Mouse (Mus musculus): ENCODE measurements around the gene Lman1l. TPM values are rescaled to one million over a fixed set of nuclear protein-coding genes. Genes with fewer than 3 reads are reported as not detected.

Gene Lman1l
- polyA plus RNA-seq, 1 experiment from 2014 or later: not detected

- Histone ChIP-seq H3K27me3 (ENCODE audit: control insufficient read depth, insufficient read depth, low read length) (no peaks in the 10 kb centered on the region), H3K4me2 (replicated peaks) (no peak overlapping the region), H3K27ac (no peak overlapping the region), H3K9ac (no peak overlapping the region), H3K4me3 (replicated peaks; ENCODE audit: low read length) (no peak overlapping the region), H3K9me3 (ENCODE audit: control insufficient read depth, low read length) (no peaks in the 10 kb centered on the region), H3K4me1 (replicated peaks; ENCODE audit: control insufficient read depth, insufficient read depth, low read length) (no peaks in the 10 kb centered on the region), H3K36me3 (replicated peaks; ENCODE audit: control insufficient read depth, insufficient read depth) (peaks cover 80% of the 10 kb centered on the region)
- DNase-seq (ENCODE audit: low spot score) (no peak), ATAC-seq (ENCODE audit: low FRiP score) (no peak)
- WGBS: 95% methylated on average over 12 of the region's 12 CpGs
Measured at GRCm38 (mm10) chr9:57628717-57629116, 8.1 kb upstream of the Lman1l start.

GRCm38 (mm10) chr9:57627892-57628291 lies 7.3 kb upstream of the Lman1l start:
- H3K27me3 ChIP-seq (ENCODE audit: control insufficient read depth, insufficient read depth, low read length): no peaks in the 10 kb centered on the region
- H3K4me1 ChIP-seq (replicated peaks; ENCODE audit: control insufficient read depth, insufficient read depth, low read length): no peaks in the 10 kb centered on the region
- H3K36me3 ChIP-seq (replicated peaks; ENCODE audit: control insufficient read depth, insufficient read depth): peaks cover 77% of the 10 kb centered on the region
- H3K27ac ChIP-seq: no peak overlapping the region
- no peak for ATAC-seq (ENCODE audit: low FRiP score)
- DNase-seq (ENCODE audit: low spot score): no peak
- no peak overlapping the region for H3K4me3 ChIP-seq (replicated peaks; ENCODE audit: low read length)
- 95% methylated on average over 11 of the region's 11 CpGs for WGBS
- H3K4me2 ChIP-seq (replicated peaks): no peak overlapping the region
- H3K9ac ChIP-seq: no peak overlapping the region
- no peaks in the 10 kb centered on the region for H3K9me3 ChIP-seq (ENCODE audit: control insufficient read depth, low read length)

- H3K9ac ChIP-seq: no peak overlapping the region
- WGBS: 91% methylated on average over 17 of the region's 17 CpGs
- no peaks in the 10 kb centered on the region for H3K27me3 ChIP-seq (ENCODE audit: control insufficient read depth, insufficient read depth, low read length)
- H3K4me1 ChIP-seq (replicated peaks; ENCODE audit: control insufficient read depth, insufficient read depth, low read length): no peaks in the 10 kb centered on the region
- ATAC-seq (ENCODE audit: low FRiP score) (no peak), DNase-seq (ENCODE audit: low spot score) (no peak)
- no peak overlapping the region for H3K27ac ChIP-seq
- H3K9me3 ChIP-seq (ENCODE audit: control insufficient read depth, low read length): no peaks in the 10 kb centered on the region
- no peak overlapping the region for H3K4me3 ChIP-seq (replicated peaks; ENCODE audit: low read length)
- H3K36me3 ChIP-seq (replicated peaks; ENCODE audit: control insufficient read depth, insufficient read depth): peaks cover 77% of the 10 kb centered on the region
- no peak overlapping the region for H3K4me2 ChIP-seq (replicated peaks)
Measured at GRCm38 (mm10) chr9:57627191-57627590, 6.6 kb upstream of the Lman1l start.

- Histone ChIP-seq H3K27me3 (ENCODE audit: control insufficient read depth, insufficient read depth, low read length) (no peaks in the 10 kb centered on the region), H3K36me3 (replicated peaks; ENCODE audit: control insufficient read depth, insufficient read depth) (peaks cover 71% of the 10 kb centered on the region), H3K4me2 (replicated peaks) (no peak overlapping the region), H3K9me3 (ENCODE audit: control insufficient read depth, low read length) (no peaks in the 10 kb centered on the region), H3K27ac (no peak overlapping the region), H3K4me1 (replicated peaks; ENCODE audit: control insufficient read depth, insufficient read depth, low read length) (no peaks in the 10 kb centered on the region), H3K4me3 (replicated peaks; ENCODE audit: low read length) (no peak overlapping the region), H3K9ac (no peak overlapping the region)
- DNase-seq (ENCODE audit: low spot score): no peak
- WGBS: 58% methylated on average over 15 of the region's 15 CpGs
- no peak for ATAC-seq (ENCODE audit: low FRiP score)
Measured at GRCm38 (mm10) chr9:57625674-57626500, 5.3 kb upstream of the Lman1l start.

GRCm38 (mm10) chr9:57624295-57624694 lies 3.7 kb upstream of the Lman1l start:
- 91% methylated on average over 7 of the region's 7 CpGs for WGBS
- Histone ChIP-seq H3K27me3 (ENCODE audit: control insufficient read depth, insufficient read depth, low read length) (no peaks in the 10 kb centered on the region), H3K9ac (no peak overlapping the region), H3K4me3 (replicated peaks; ENCODE audit: low read length) (no peak overlapping the region), H3K4me2 (replicated peaks) (no peak overlapping the region), H3K27ac (no peak overlapping the region), H3K36me3 (replicated peaks; ENCODE audit: control insufficient read depth, insufficient read depth) (peaks cover 55% of the 10 kb centered on the region), H3K4me1 (replicated peaks; ENCODE audit: control insufficient read depth, insufficient read depth, low read length) (no peaks in the 10 kb centered on the region), H3K9me3 (ENCODE audit: control insufficient read depth, low read length) (no peaks in the 10 kb centered on the region)
- DNase-seq (ENCODE audit: low spot score) (no peak), ATAC-seq (ENCODE audit: low FRiP score) (no peak)

GRCm38 (mm10) chr9:57618854-57619253 lies 1.7 kb downstream of the Lman1l start:
- Histone ChIP-seq H3K9me3 (ENCODE audit: control insufficient read depth, low read length) (no peaks in the 10 kb centered on the region), H3K4me2 (replicated peaks) (no peak overlapping the region), H3K4me3 (replicated peaks; ENCODE audit: low read length) (no peak overlapping the region), H3K4me1 (replicated peaks; ENCODE audit: control insufficient read depth, insufficient read depth, low read length) (no peaks in the 10 kb centered on the region), H3K9ac (no peak overlapping the region), H3K27ac (no peak overlapping the region), H3K27me3 (ENCODE audit: control insufficient read depth, insufficient read depth, low read length) (no peaks in the 10 kb centered on the region), H3K36me3 (replicated peaks; ENCODE audit: control insufficient read depth, insufficient read depth) (peaks cover 1% of the 10 kb centered on the region)
- DNase-seq (ENCODE audit: low spot score) (no peak), ATAC-seq (ENCODE audit: low FRiP score) (no peak)
- WGBS: 82% methylated on average over 8 of the region's 8 CpGs

- DNase-seq (ENCODE audit: low spot score) (no peak), ATAC-seq (ENCODE audit: low FRiP score) (no peak)
- no peak overlapping the region for H3K9ac ChIP-seq
- no peak overlapping the region for H3K4me2 ChIP-seq (replicated peaks)
- H3K27ac ChIP-seq: no peak overlapping the region
- no peaks in the 10 kb centered on the region for H3K36me3 ChIP-seq (replicated peaks; ENCODE audit: control insufficient read depth, insufficient read depth)
- no peaks in the 10 kb centered on the region for H3K27me3 ChIP-seq (ENCODE audit: control insufficient read depth, insufficient read depth, low read length)
- H3K4me1 ChIP-seq (replicated peaks; ENCODE audit: control insufficient read depth, insufficient read depth, low read length): no peaks in the 10 kb centered on the region
- H3K9me3 ChIP-seq (ENCODE audit: control insufficient read depth, low read length): no peaks in the 10 kb centered on the region
- no peak overlapping the region for H3K4me3 ChIP-seq (replicated peaks; ENCODE audit: low read length)
- 84% methylated on average over 8 of the region's 8 CpGs for WGBS
Measured at GRCm38 (mm10) chr9:57617556-57618169, 2.9 kb downstream of the Lman1l start.

- Histone ChIP-seq H3K4me3 (replicated peaks; ENCODE audit: low read length) (no peak overlapping the region), H3K4me2 (replicated peaks) (no peak overlapping the region), H3K27me3 (ENCODE audit: control insufficient read depth, insufficient read depth, low read length) (no peaks in the 10 kb centered on the region), H3K27ac (no peak overlapping the region), H3K4me1 (replicated peaks; ENCODE audit: control insufficient read depth, insufficient read depth, low read length) (no peaks in the 10 kb centered on the region), H3K9me3 (ENCODE audit: control insufficient read depth, low read length) (no peaks in the 10 kb centered on the region), H3K9ac (no peak overlapping the region), H3K36me3 (replicated peaks; ENCODE audit: control insufficient read depth, insufficient read depth) (no peaks in the 10 kb centered on the region)
- DNase-seq (ENCODE audit: low spot score): no peak
- ATAC-seq (ENCODE audit: low FRiP score): no peak
- 89% methylated on average over 4 of the region's 4 CpGs for WGBS
Measured at GRCm38 (mm10) chr9:57614786-57615185, 5.8 kb downstream of the Lman1l start.

- Histone ChIP-seq H3K9me3 (ENCODE audit: control insufficient read depth, low read length) (no peaks in the 10 kb centered on the region), H3K4me1 (replicated peaks; ENCODE audit: control insufficient read depth, insufficient read depth, low read length) (no peaks in the 10 kb centered on the region), H3K4me2 (replicated peaks) (no peak overlapping the region), H3K27ac (no peak overlapping the region), H3K36me3 (replicated peaks; ENCODE audit: control insufficient read depth, insufficient read depth) (no peaks in the 10 kb centered on the region), H3K4me3 (replicated peaks; ENCODE audit: low read length) (no peak overlapping the region), H3K9ac (no peak overlapping the region), H3K27me3 (ENCODE audit: control insufficient read depth, insufficient read depth, low read length) (no peaks in the 10 kb centered on the region)
- no peak for DNase-seq (ENCODE audit: low spot score)
- no peak for ATAC-seq (ENCODE audit: low FRiP score)
- WGBS: 87% methylated on average over 7 of the region's 7 CpGs
Measured at GRCm38 (mm10) chr9:57613975-57614374, 6.6 kb downstream of the Lman1l start.
